Mouse (Mus musculus): ENCODE measurements around the gene Fcor.

- TF ChIP-seq GATA1 (IDR thresholded peaks at IDR 0.05; ENCODE audit: borderline replicate concordance, low read length) (no peak), FLI1 (IDR thresholded peaks at IDR 0.05; ENCODE audit: low read length) (no peak)
Measured at GRCm38 (mm10) chr8:3705711-3706110, 33.5 kb upstream of the Fcor start.

Data from megakaryocyte, embryonic 14.5 days (primary cell).